Mouse (Mus musculus) liver, postnatal 0 days (tissue): ENCODE data around the gene Agtpbp1.
"Not testable (repeated sequence)": the region's sequence is repeated elsewhere in the genome, so short reads cannot be mapped to it uniquely, and the experiment has no call there.

Experiments used
- CTCF ChIP-seq: sonication (generic); IDR thresholded peaks from 2 replicates; pipeline ENCODE4 v1.5.1; 2016; ENCODE audit warnings: antibody characterized with exemption, low read depth
- EP300 ChIP-seq: IDR thresholded peaks from 2 replicates; pipeline ENCODE4 v1.6.1; 2016; ENCODE audit warnings: antibody characterized with exemption, low read depth, mild to moderate bottlenecking

DNA sequence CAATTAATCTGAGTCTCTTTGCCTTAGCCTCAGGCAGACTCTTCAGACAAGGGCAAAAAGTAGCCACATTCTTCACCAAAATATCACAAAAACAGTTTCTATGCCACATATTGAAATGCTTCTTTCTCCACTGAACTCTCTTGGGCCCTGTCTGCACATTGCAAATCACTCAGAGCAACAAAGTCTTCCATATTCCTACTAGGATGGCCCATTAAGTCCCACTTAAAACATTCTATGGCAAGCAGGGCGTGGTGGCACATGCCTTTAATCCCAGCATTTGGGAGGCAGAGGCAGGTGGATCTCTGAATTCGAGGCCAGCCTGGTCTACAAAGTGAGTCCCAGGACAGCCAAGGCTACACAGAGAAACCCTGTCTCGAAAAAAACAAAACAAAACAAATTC, 7.0 kb upstream of the Agtpbp1 start:
- not testable (repeated sequence) for TF ChIP-seq CTCF, EP300
